Mouse (Mus musculus) erythroblast, embryonic 14.5 days (primary cell): ENCODE data around the gene Atad5.

Experiments used
- GATA1 ChIP-seq: IDR thresholded peaks from 2 replicates; pipeline ENCODE4 v1.6.1; 2012; ENCODE audit warnings: low read length, inconsistent platforms, mixed read lengths
- TAL1 ChIP-seq: IDR thresholded peaks from 3 replicates; pipeline ENCODE4 v1.6.1; 2012; ENCODE audit warnings: low read length, inconsistent platforms, mixed read lengths

DNA sequence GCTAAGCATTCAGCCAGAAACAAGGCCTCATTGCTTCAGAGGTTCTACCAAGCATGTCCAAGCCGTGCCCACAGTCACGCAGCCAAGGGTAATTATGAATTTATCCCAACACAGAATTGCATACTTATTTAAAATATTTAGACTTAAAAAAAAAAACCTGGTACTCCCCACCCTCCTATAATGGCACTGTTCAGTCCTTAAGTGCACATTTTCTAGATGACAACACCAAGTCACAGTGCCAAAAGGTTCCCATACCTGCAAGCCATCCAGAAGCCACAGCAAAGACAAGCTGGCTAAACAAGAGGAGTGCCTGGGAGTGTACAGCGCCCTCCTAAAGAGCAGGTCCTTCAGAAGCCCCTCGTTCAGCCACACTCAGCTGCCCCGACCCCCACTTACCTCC lies 36.0 kb upstream of the Atad5 start:
- TF ChIP-seq TAL1 = no peak
- TF ChIP-seq GATA1 = no peak
